Mouse (Mus musculus) thymus, adult 2 months (tissue): ENCODE data around the gene Kctd21.

Experiments used
- CTCF ChIP-seq: fragments of 200-500 bp; IDR thresholded peaks from 2 replicates; pipeline ENCODE4 v1.5.1; 2012; ENCODE audit warnings: mild to moderate bottlenecking, control low read depth, low read length, moderate library complexity, borderline replicate concordance; ENCODE audit not compliant: control insufficient read depth, poor library complexity, insufficient read depth; ENCODE audit errors: extremely low read depth
- POLR2A ChIP-seq: fragments of 200-500 bp; IDR thresholded peaks from 2 replicates; pipeline ENCODE4 v1.6.1; 2012; ENCODE audit warnings: mild to moderate bottlenecking, low read length, control low read depth, moderate library complexity; ENCODE audit not compliant: control insufficient read depth, poor library complexity, insufficient read depth; ENCODE audit errors: extremely low read depth

DNA sequence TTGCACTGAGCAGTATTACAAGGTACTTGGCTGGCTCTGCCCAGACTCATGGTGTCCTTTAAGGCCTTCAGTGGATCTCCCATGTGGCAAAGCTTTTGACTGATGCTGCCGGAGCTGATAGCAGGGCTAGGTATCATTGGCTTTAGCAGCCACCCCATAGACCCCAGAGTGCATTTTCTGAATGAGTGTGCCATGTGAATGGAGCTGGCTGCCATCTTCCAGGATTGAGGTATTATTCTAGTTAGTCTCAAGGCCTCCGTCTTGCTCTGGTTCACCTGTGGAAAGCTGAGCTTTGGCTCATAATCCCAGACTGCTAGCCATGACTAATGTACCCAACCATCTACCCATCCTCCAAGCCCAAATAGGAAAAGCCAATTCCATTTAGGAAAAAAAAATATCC, 25.3 kb upstream of the Kctd21 start:
- TF ChIP-seq POLR2A (no peak), CTCF (no peak)
